Mouse (Mus musculus) intestine, embryonic 14.5 days (tissue): ENCODE data around the gene Arrdc2. TPM values are rescaled to one million over a fixed set of nuclear protein-coding genes. Genes with fewer than 3 reads are reported as not detected.

Source experiments
- ATAC-seq: fragments of 200-750 bp; cut with Nextera tagmentation; replicated peaks from 2 replicates; pipeline ENCODE4 v1.8.0; 2017; ENCODE audit warnings: low read depth, moderate number of reproducible peaks, moderate TSS enrichment, moderate library complexity; ENCODE audit not compliant: low FRiP score, low TSS enrichment
- DNase-seq: peaks from one replicate; pipeline ENCODE4 v3.0.0-alpha.2; 2018; ENCODE audit warnings: low spot score
- H3K27ac ChIP-seq: fragments of 300-500 bp; sonication (generic); 2 replicates; pipeline ENCODE4 v1.5.1; 2014; ENCODE audit warnings: low read depth, mild to moderate bottlenecking, control low read depth
- H3K27me3 ChIP-seq: fragments of 300-500 bp; sonication (generic); replicated peaks from 2 replicates; pipeline ENCODE4 v1.6.1; 2014; ENCODE audit warnings: low read length, control low read depth; ENCODE audit not compliant: control insufficient read depth, insufficient read depth
- H3K36me3 ChIP-seq: fragments of 300-500 bp; sonication (generic); 2 replicates; pipeline ENCODE4 v1.6.1; 2014; ENCODE audit warnings: low read length, control low read depth; ENCODE audit not compliant: control insufficient read depth, insufficient read depth
- H3K4me1 ChIP-seq: fragments of 300-500 bp; sonication (generic); replicated peaks from 2 replicates; pipeline ENCODE4 v1.6.1; 2014; ENCODE audit warnings: low read length, control low read depth, mixed read lengths; ENCODE audit not compliant: control insufficient read depth, insufficient read depth
- H3K4me2 ChIP-seq: fragments of 300-500 bp; sonication (generic); 2 replicates; pipeline ENCODE4 v1.6.1; 2014; ENCODE audit warnings: low read length
- H3K4me3 ChIP-seq: fragments of 300-500 bp; sonication (generic); 2 replicates; pipeline ENCODE4 v1.5.1; 2014; ENCODE audit warnings: low read depth, low read length, control low read depth, mixed read lengths
- H3K9ac ChIP-seq: fragments of 300-500 bp; sonication (generic); 2 replicates; pipeline ENCODE4 v1.6.1; 2014; ENCODE audit warnings: mild to moderate bottlenecking, low read length
- H3K9me3 ChIP-seq: fragments of 300-500 bp; sonication (generic); 2 replicates; pipeline ENCODE4 v1.6.1; 2016; ENCODE audit warnings: low read length, control low read depth; ENCODE audit not compliant: control insufficient read depth
- WGBS: fragments of 180-500 bp; shearing (Covaris S2); extraction: QIAGEN DNeasy Blood & Tissue Kit; methylation state at CpG from one replicate; pipeline ENCODE4 v1.1.7; 2014; 5-methylcytosine and 5-hydroxymethylcytosine counted together
- polyA plus RNA-seq: library from polyadenylated mRNA; unstranded; fragments of >200 nt; fragmentation: Nextera tagmentation; extraction: Ambion mirVana; gene quantifications from 2 replicates; pipeline ENCODE4 v1.2.1, GENCODE M21; 2014

Arrdc2 gene
- polyA plus RNA-seq, 1 experiment from 2014 or later: 7.9 TPM

GRCm38 (mm10) chr8:70838654-70839407 lies 689 bp downstream of the Arrdc2 start:
- H3K4me2 ChIP-seq: peak overlapping the region; percentile 61
- H3K27ac ChIP-seq: peak overlapping the region; percentile 90
- peak overlapping the region; percentile 63 for H3K4me3 ChIP-seq
- H3K36me3 ChIP-seq: peaks cover 10% of the 10 kb centered on the region; the same call in 1 of the 2 replicates
- 2% methylated on average over 66 of the region's 66 CpGs for WGBS
- peak; percentile 41 for ATAC-seq
- peak; percentile 76 for DNase-seq
- H3K27me3 ChIP-seq: no peaks in the 10 kb centered on the region
- H3K9me3 ChIP-seq: no peaks in the 10 kb centered on the region
- peaks cover 6% of the 10 kb centered on the region for H3K4me1 ChIP-seq
- H3K9ac ChIP-seq: peak overlapping the region; percentile 79

- Histone ChIP-seq H3K4me1 (peaks cover 6% of the 10 kb centered on the region), H3K27me3 (no peaks in the 10 kb centered on the region), H3K27ac (no peak overlapping the region), H3K9me3 (no peaks in the 10 kb centered on the region), H3K4me3 (no peak overlapping the region), H3K36me3 (peaks cover 10% of the 10 kb centered on the region; the same call in 1 of the 2 replicates), H3K9ac (no peak overlapping the region), H3K4me2 (no peak overlapping the region)
- WGBS: 89% methylated on average over 12 of the region's 12 CpGs
- DNase-seq: no peak
- ATAC-seq: no peak
Observed at GRCm38 (mm10) chr8:70836666-70837065, 2.9 kb downstream of the Arrdc2 start.

DNA sequence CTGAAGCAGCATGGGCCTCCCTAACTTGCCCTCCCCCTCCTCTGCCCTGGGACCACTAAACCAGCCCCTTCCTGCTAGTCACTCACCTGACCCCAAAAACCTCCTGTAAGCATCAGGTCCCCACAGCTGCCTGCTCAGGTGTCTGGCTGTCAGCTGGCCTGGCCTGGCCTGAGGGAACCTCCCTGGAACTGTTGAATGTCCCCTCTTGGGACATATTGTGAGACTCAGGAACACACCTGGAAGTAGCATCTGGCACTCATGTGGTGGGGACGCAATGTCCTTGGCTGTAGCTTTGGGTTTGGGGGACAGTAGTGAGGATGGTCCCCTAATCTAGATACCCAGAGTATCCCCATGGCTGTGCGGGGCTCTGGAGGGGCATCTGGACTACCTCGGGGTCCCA lies 5.4 kb downstream of the Arrdc2 start:
- no peak overlapping the region for H3K4me2 ChIP-seq
- WGBS: 96% methylated on average over 3 of the region's 3 CpGs
- no peak overlapping the region for H3K4me3 ChIP-seq
- no peaks in the 10 kb centered on the region for H3K27me3 ChIP-seq
- H3K36me3 ChIP-seq: peaks cover 10% of the 10 kb centered on the region; the same call in 1 of the 2 replicates
- DNase-seq: no peak
- H3K9me3 ChIP-seq: no peaks in the 10 kb centered on the region
- no peak overlapping the region for H3K27ac ChIP-seq
- H3K4me1 ChIP-seq: peaks cover 4% of the 10 kb centered on the region
- ATAC-seq: no peak
- no peak overlapping the region for H3K9ac ChIP-seq

DNA sequence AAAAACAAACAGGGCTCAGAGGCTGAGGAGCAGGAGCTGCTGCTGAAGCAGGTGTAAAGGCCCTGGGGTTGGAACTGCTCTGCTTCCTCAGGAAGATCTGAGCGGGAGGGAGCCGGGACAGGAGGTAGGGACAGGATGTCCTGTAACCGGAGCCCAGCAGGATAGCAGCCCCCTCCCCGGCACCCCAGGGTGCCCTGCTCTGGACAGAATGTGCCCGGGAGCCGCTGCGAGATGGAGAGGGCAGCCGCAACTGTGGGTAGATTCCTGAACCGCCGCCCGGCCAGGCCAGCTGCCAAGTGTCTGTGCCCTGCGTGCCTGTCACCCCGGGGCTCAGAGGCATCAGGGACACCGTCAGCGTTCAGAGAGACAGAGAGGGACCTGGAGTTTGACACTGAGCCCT lies 6.0 kb downstream of the Arrdc2 start:
- Histone ChIP-seq H3K36me3 (peaks cover 10% of the 10 kb centered on the region; the same call in 1 of the 2 replicates), H3K9me3 (no peaks in the 10 kb centered on the region), H3K9ac (no peak overlapping the region), H3K27me3 (no peaks in the 10 kb centered on the region), H3K4me1 (peaks cover 2% of the 10 kb centered on the region), H3K27ac (no peak overlapping the region), H3K4me2 (no peak overlapping the region), H3K4me3 (no peak overlapping the region)
- DNase-seq (no peak), ATAC-seq (no peak)
- WGBS: 56% methylated on average over 15 of the region's 15 CpGs

DNA sequence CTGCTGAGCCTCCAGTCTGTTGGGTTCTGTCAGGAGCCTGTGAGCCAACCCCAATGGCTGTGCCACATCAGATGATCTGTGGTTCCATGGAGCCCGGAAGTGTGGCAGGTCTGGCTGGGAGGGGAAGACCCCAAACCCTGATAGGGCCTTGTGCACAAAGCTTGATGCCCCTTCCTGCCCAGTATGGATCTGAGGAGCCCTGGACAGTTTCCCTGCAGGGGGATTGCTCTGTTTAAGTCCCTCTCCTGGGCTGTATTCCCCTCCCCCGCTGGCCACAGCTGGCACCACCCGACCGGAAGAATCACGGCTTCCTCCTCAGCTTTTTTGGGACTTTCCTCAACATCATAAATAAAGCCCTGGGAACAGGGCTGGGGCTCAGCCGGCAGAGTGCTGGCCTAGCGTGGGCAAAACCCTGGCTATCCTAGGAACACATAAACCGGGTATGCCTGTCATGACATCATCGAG lies 6.5 kb downstream of the Arrdc2 start:
- H3K36me3 ChIP-seq: peaks cover 10% of the 10 kb centered on the region; the same call in 1 of the 2 replicates
- no peaks in the 10 kb centered on the region for H3K9me3 ChIP-seq
- H3K4me3 ChIP-seq: no peak overlapping the region
- H3K4me2 ChIP-seq: no peak overlapping the region
- no peaks in the 10 kb centered on the region for H3K27me3 ChIP-seq
- no peak overlapping the region for H3K9ac ChIP-seq
- no peak for ATAC-seq
- no peaks in the 10 kb centered on the region; the same call in 1 of the 2 replicates for H3K4me1 ChIP-seq
- no peak for DNase-seq
- no peak overlapping the region for H3K27ac ChIP-seq
- 45% methylated on average over 9 of the region's 9 CpGs for WGBS

DNA sequence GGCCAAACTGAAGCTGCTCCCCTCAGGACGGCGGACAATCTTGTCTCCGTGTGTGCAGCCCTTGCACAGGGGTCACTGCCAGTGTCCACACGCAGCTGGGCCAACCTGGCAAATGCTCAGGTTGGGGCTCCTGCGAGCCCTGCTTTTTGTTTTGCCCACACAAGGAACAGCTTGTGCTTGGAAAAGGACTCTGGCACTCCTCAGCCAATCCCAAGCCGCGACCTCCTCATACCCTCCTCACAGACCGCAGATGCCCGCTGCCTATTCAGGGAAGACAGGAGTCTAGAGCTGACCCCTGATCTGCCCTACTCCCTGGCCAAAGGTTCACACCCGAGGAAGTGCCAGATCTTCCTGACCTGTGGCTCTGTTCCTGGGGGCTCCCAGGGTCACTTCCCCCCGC lies 7.1 kb downstream of the Arrdc2 start:
- 71% methylated on average over 11 of the region's 11 CpGs for WGBS
- no peaks in the 10 kb centered on the region for H3K27me3 ChIP-seq
- no peak overlapping the region for H3K9ac ChIP-seq
- DNase-seq: no peak
- ATAC-seq: no peak
- H3K36me3 ChIP-seq: peaks cover 10% of the 10 kb centered on the region; the same call in 1 of the 2 replicates
- H3K9me3 ChIP-seq: no peaks in the 10 kb centered on the region
- H3K4me2 ChIP-seq: no peak overlapping the region
- H3K27ac ChIP-seq: no peak overlapping the region
- no peak overlapping the region for H3K4me3 ChIP-seq
- H3K4me1 ChIP-seq: no peaks in the 10 kb centered on the region; the same call in 1 of the 2 replicates

DNA sequence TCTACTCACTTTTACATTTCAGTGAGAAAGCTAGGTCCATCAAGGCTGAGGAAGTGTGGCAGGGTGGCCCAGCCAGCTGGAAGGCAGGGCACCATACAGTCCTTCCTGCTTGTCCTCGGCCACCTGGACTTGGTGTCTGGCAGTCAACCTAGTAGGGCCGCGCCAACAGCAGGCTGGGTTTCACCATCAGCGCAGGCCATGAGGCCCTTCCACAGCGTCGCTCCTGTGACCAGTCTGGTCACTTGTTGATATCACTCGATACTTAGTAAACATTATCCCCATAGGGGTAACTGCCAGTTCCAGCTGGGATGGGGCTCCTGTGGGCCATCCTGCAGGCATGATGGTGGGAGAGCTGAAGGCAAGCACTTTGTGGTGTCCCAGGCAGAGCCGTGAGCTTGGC lies 8.0 kb downstream of the Arrdc2 start:
- H3K4me3 ChIP-seq: no peak overlapping the region
- no peaks in the 10 kb centered on the region; the same call in 1 of the 2 replicates for H3K4me1 ChIP-seq
- ATAC-seq (no peak), DNase-seq (no peak)
- H3K27ac ChIP-seq: no peak overlapping the region
- no peak overlapping the region for H3K9ac ChIP-seq
- no peak overlapping the region for H3K4me2 ChIP-seq
- no peaks in the 10 kb centered on the region for H3K9me3 ChIP-seq
- no peaks in the 10 kb centered on the region for H3K27me3 ChIP-seq
- 84% methylated on average over 8 of the region's 8 CpGs for WGBS
- peaks cover 10% of the 10 kb centered on the region; the same call in 1 of the 2 replicates for H3K36me3 ChIP-seq

GRCm38 (mm10) chr8:70827796-70828195 lies 11.7 kb downstream of the Arrdc2 start:
- Histone ChIP-seq H3K9me3 (no peaks in the 10 kb centered on the region), H3K36me3 (no peaks in the 10 kb centered on the region), H3K27me3 (no peaks in the 10 kb centered on the region), H3K4me1 (no peaks in the 10 kb centered on the region), H3K27ac (no peak overlapping the region), H3K9ac (no peak overlapping the region), H3K4me3 (no peak overlapping the region), H3K4me2 (no peak overlapping the region)
- DNase-seq (no peak), ATAC-seq (no peak)
- WGBS: 78% methylated on average over 1 of the region's 1 CpGs

GRCm38 (mm10) chr8:70827010-70827409 lies 12.5 kb downstream of the Arrdc2 start:
- 94% methylated on average over 2 of the region's 2 CpGs for WGBS
- DNase-seq (no peak), ATAC-seq (no peak)

More at GRCm38 (mm10) chr8:70827010-70827409, 12.5 kb downstream of the Arrdc2 start:
- no peak overlapping the region for H3K27ac ChIP-seq
- no peaks in the 10 kb centered on the region for H3K27me3 ChIP-seq
- no peaks in the 10 kb centered on the region for H3K4me1 ChIP-seq
- H3K4me2 ChIP-seq: no peak overlapping the region
- H3K36me3 ChIP-seq: no peaks in the 10 kb centered on the region
- H3K4me3 ChIP-seq: no peak overlapping the region
- H3K9me3 ChIP-seq: no peaks in the 10 kb centered on the region
- no peak overlapping the region for H3K9ac ChIP-seq
